Mouse (Mus musculus) stomach, embryonic 15.5 days (tissue): ENCODE results near the gene Rasl10a. TPM values are rescaled to one million over a fixed set of nuclear protein-coding genes. Genes with fewer than 3 reads are reported as not detected.
"Not testable (repeated sequence)": the region's sequence is repeated elsewhere in the genome, so short reads cannot be mapped to it uniquely, and the experiment has no call there.

Experiments
- ATAC-seq: fragments of 200-750 bp; cut with Nextera tagmentation; 2 replicates; pipeline ENCODE4 v1.8.0; 2017; ENCODE audit warnings: low read depth, moderate number of reproducible peaks, moderate TSS enrichment; ENCODE audit not compliant: insufficient read depth, low FRiP score
- H3K27ac ChIP-seq: fragments of 300-500 bp; sonication (generic); 2 replicates; pipeline ENCODE4 v1.5.1; 2015; ENCODE audit warnings: mild to moderate bottlenecking, inconsistent platforms
- H3K27me3 ChIP-seq: fragments of 300-500 bp; sonication (generic); replicated peaks from 2 replicates; pipeline ENCODE4 v1.6.1; 2015; ENCODE audit warnings: inconsistent platforms
- H3K36me3 ChIP-seq: fragments of 300-500 bp; sonication (generic); 2 replicates; pipeline ENCODE4 v1.6.1; 2015; ENCODE audit warnings: inconsistent platforms
- H3K4me1 ChIP-seq: fragments of 300-500 bp; sonication (generic); 2 replicates; pipeline ENCODE4 v1.6.1; 2015; ENCODE audit warnings: inconsistent platforms
- H3K4me2 ChIP-seq: fragments of 300-500 bp; sonication (generic); 2 replicates; pipeline ENCODE4 v1.6.1; 2015; ENCODE audit warnings: mild to moderate bottlenecking, inconsistent platforms
- H3K4me3 ChIP-seq: fragments of 300-500 bp; sonication (generic); replicated peaks from 2 replicates; pipeline ENCODE4 v1.5.1; 2015; ENCODE audit warnings: inconsistent platforms
- H3K9ac ChIP-seq: fragments of 300-500 bp; sonication (generic); 2 replicates; pipeline ENCODE4 v1.6.1; 2015; ENCODE audit warnings: inconsistent platforms
- H3K9me3 ChIP-seq: fragments of 300-500 bp; sonication (generic); 2 replicates; pipeline ENCODE4 v1.6.1; 2016; ENCODE audit warnings: inconsistent platforms
- WGBS: fragments of 180-500 bp; shearing (Covaris S2); methylation state at CpG from one replicate; pipeline ENCODE4 v1.1.7; 2015; 5-methylcytosine and 5-hydroxymethylcytosine counted together
- polyA plus RNA-seq: library from polyadenylated mRNA; unstranded; fragments of >200 nt; fragmentation: Nextera tagmentation; extraction: Ambion mirVana; gene quantifications from 2 replicates; pipeline ENCODE4 v1.2.1, GENCODE M21; 2015

Rasl10a gene
- polyA plus RNA-seq, 1 experiment from 2014 or later: 0.71 TPM

- WGBS: 60% methylated on average over 31 of the region's 31 CpGs
- H3K27ac ChIP-seq: no peak overlapping the region
- H3K36me3 ChIP-seq: peaks cover 7% of the 10 kb centered on the region
- H3K9me3 ChIP-seq: no peaks in the 10 kb centered on the region
- peak overlapping the region; percentile 98 for H3K4me2 ChIP-seq
- H3K4me1 ChIP-seq: peaks cover 49% of the 10 kb centered on the region
- H3K27me3 ChIP-seq: peaks cover 35% of the 10 kb centered on the region
- peak overlapping the region; percentile 87 for H3K4me3 ChIP-seq
- no peak overlapping the region; the same call in 1 of the 2 replicates for H3K9ac ChIP-seq
- ATAC-seq: no peak
Observed at GRCm38 (mm10) chr11:5063561-5064281, 5.8 kb downstream of the Rasl10a start.

DNA sequence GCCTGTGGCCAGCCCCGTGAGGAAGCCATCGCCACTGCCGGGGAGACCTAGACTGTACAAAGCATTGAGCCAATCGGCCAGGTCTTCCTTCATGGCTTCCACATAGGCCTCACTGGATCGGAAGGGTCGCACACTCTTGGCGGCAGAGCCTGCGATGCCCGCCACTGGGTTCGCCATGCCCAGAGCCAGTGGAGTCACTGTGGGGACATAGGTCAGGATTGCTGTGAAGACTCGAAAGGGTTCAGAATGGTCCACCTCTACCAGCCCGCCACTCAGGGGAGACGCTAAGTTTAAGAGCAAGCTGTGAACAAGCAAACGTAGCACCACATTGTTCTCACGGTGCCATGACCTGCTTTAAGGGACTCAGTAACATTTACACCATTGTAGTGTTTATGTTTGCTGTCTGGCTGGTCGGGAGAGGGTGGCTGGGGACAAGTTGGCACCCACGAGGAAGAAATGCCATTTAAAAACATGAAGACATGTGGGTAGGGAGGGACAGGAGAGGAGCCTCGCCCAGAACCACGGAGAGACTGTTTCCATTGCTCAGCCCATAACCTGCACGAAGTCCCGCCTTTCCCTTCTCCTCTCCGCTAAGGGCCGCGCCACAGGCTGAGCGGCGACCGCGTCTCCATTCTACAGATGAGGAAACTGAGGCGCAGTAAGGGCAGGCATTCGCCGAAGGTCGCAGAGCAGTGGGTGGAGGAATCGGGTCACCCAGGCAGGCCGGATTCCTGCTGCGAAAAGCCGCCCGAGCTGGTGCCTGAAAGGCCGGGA lies 6.5 kb downstream of the Rasl10a start:
- H3K4me3 ChIP-seq: peak overlapping the region; percentile 87
- 15% methylated on average over 38 of the region's 38 CpGs for WGBS
- H3K4me2 ChIP-seq: peak overlapping the region; percentile 98
- no peaks in the 10 kb centered on the region for H3K9me3 ChIP-seq
- H3K4me1 ChIP-seq: peaks cover 45% of the 10 kb centered on the region
- H3K9ac ChIP-seq: peak overlapping the region; percentile 77
- no peak for ATAC-seq
- H3K27me3 ChIP-seq: peaks cover 28% of the 10 kb centered on the region
- 0 out of 2 replicates have a peak overlapping the region, but pooled peaks have one; percentile 26 for H3K27ac ChIP-seq
- H3K36me3 ChIP-seq: peaks cover 15% of the 10 kb centered on the region

DNA sequence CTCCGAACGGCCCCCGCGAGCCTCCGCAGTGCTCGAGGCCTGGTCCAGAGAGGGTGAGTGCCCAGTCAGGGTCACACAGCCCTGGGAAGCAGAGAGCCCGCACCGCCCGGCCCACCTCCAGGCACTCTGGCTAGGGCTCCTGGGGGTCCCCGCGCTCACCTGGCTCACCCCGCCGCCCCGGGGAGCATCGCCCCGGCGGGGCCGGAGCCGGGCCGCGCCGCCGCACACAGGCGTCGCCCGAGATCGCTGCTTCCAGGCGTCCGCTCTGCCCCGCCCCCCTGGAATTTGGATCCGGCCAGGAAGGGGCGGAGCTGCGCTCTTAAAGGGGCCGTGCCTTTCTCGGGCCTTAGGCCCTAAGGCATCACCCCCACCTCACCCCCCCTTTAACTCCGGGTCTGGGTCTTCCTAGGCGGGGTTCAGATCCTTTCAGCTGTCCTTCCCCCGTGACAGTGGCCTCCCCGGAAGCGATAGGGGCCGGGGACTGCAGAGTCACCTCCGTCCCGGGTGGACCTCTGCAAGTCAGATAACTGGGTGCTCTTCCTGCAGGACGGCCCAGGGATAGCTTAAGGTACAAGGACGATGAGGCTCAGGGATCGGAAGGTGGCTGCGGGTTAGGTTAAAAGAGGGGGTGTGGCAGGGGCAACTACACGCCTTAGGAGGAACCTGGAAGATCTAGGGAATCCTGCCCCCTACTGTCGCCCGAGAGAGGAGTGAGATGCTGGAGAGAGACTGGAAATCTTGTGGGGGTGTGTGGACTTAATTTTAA lies 7.3 kb downstream of the Rasl10a start, which contains the start of gene Gas2l1:
Gene Gas2l1, minus strand, starts transcription at position 272 of the 766 bp plus-strand sequence.
- Histone ChIP-seq H3K27me3 (peaks cover 20% of the 10 kb centered on the region), H3K9me3 (no peaks in the 10 kb centered on the region), H3K9ac (peak within 1 kb of the TSS; percentile 77), H3K4me1 (peaks cover 42% of the 10 kb centered on the region), H3K4me2 (peak within 1 kb of the TSS; percentile 98), H3K4me3 (peak within 1 kb of the TSS; percentile 87), H3K27ac (peak within 1 kb of the TSS; percentile 63; the same call in 1 of the 2 replicates), H3K36me3 (peaks cover 19% of the 10 kb centered on the region)
- under 1% methylated on average over 50 of the region's 50 CpGs for WGBS
- ATAC-seq: peak; percentile 74

- Histone ChIP-seq H3K9ac (no peak overlapping the region), H3K4me1 (peaks cover 29% of the 10 kb centered on the region)
- ATAC-seq: no peak
Observed at GRCm38 (mm10) chr11:5067063-5067462, 9.1 kb downstream of the Rasl10a start.

DNA sequence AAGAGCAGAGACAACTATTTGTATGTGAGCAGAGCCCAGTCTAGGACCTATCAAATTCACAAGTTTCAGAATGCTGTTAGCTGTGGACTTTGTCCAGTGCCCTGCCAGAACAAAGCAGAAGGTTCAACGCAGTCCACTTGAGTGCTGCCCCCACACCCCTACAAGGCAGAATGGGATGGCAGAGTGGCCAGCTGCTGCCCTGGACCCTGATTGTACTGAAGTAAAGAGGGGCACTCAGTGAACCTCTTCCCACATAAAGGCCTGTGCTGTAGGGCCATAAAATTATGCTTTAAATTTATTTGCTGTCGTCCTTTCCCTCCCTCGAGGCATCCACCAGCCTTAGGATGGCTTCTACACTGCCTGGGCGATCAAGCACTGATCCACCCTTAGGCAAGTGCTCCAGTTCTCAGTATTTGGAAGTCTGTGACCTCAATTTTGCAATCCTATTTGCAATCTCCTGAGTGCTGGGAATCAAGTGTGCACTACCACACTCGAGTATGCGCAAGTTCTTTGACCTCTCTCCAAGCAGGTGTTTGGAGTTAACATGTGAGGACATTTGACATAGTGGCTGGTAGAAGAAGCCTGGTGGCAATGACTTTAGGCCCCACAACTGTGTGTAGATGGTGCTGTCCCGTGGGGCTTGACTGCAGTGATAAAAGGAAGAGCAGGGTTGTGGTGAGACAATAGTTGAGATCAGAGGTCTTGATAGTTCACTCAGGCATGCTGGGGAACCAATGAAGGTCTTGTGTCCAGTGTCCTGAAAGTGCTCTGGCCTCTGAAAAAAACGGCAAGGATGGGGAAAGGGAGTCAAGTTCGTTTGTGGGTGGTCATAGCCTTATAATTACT lies 10.4 kb downstream of the Rasl10a start:
- no peak overlapping the region for H3K9ac ChIP-seq
- no peaks in the 10 kb centered on the region for H3K9me3 ChIP-seq
- no peak for ATAC-seq
- no peak overlapping the region for H3K4me3 ChIP-seq
- no peak overlapping the region for H3K4me2 ChIP-seq
- peaks cover 45% of the 10 kb centered on the region for H3K36me3 ChIP-seq
- H3K4me1 ChIP-seq: peaks cover 17% of the 10 kb centered on the region
- 78% methylated on average over 9 of the region's 9 CpGs for WGBS
- H3K27ac ChIP-seq: no peak overlapping the region
- H3K27me3 ChIP-seq: 0 out of 2 replicates have a peak, but pooled peaks cover 2% of the 10 kb centered on the region

More at GRCm38 (mm10) chr11:5067063-5067462, 9.1 kb downstream of the Rasl10a start:
- Histone ChIP-seq H3K36me3 (peaks cover 34% of the 10 kb centered on the region), H3K27ac (no peak overlapping the region), H3K4me2 (no peak overlapping the region), H3K9me3 (no peaks in the 10 kb centered on the region), H3K27me3 (0 out of 2 replicates have a peak, but pooled peaks cover 7% of the 10 kb centered on the region), H3K4me3 (no peak overlapping the region)

- peaks cover 68% of the 10 kb centered on the region for H3K36me3 ChIP-seq
- no peak for ATAC-seq
Observed at GRCm38 (mm10) chr11:5074882-5075281, 17.0 kb downstream of the Rasl10a start.

GRCm38 (mm10) chr11:5075760-5076159 lies 17.8 kb downstream of the Rasl10a start:
- Histone ChIP-seq H3K27me3 (no peaks in the 10 kb centered on the region), H3K4me3 (no peak overlapping the region), H3K9me3 (no peaks in the 10 kb centered on the region), H3K36me3 (peaks cover 67% of the 10 kb centered on the region), H3K4me1 (no peaks in the 10 kb centered on the region), H3K4me2 (no peak overlapping the region), H3K9ac (no peak overlapping the region), H3K27ac (no peak overlapping the region)
- no peak for ATAC-seq

More at GRCm38 (mm10) chr11:5074882-5075281, 17.0 kb downstream of the Rasl10a start:
- WGBS: 67% methylated on average over 4 of the region's 4 CpGs
- no peaks in the 10 kb centered on the region for H3K9me3 ChIP-seq
- no peak overlapping the region for H3K4me3 ChIP-seq
- H3K27me3 ChIP-seq: no peaks in the 10 kb centered on the region
- no peaks in the 10 kb centered on the region for H3K4me1 ChIP-seq
- H3K9ac ChIP-seq: no peak overlapping the region
- no peak overlapping the region for H3K27ac ChIP-seq
- H3K4me2 ChIP-seq: no peak overlapping the region

DNA sequence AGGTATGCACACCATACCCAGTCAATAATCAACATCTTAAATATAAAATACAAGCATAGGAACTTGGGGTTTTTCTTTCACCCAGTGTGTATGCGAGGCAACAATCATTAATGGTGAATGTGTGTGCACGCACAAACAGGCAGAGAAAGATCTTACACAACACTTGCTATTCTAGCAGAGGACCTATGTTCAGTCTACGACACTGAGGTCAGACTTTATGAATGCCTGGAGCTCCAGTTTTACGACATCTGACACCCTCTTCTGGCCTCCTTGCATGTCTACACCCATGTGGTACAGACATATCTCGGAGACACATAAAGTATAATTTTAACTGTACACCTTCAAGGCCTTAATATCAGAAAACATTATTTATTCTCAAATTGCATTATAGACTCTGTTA lies 18.9 kb downstream of the Rasl10a start:
- not testable (repeated sequence) for ATAC-seq, H3K9ac ChIP-seq, H3K4me2 ChIP-seq, H3K27ac ChIP-seq, H3K4me3 ChIP-seq, H3K27me3 ChIP-seq, H3K9me3 ChIP-seq, H3K4me1 ChIP-seq
- 89% methylated on average over 4 of the region's 5 CpGs for WGBS
- H3K36me3 ChIP-seq: peaks cover 63% of the 10 kb centered on the region

- 0 out of 2 replicates have a peak, but pooled peaks cover under 1% of the 10 kb centered on the region for H3K4me1 ChIP-seq
- H3K27ac ChIP-seq: no peak overlapping the region
- H3K27me3 ChIP-seq: no peaks in the 10 kb centered on the region
- H3K9me3 ChIP-seq: no peaks in the 10 kb centered on the region
- 93% methylated on average over 1 of the region's 1 CpGs for WGBS
- H3K9ac ChIP-seq: no peak overlapping the region
- H3K4me2 ChIP-seq: no peak overlapping the region
- no peak overlapping the region for H3K4me3 ChIP-seq
- H3K36me3 ChIP-seq: peaks cover 57% of the 10 kb centered on the region
- ATAC-seq: no peak
Observed at GRCm38 (mm10) chr11:5089147-5089546, 31.2 kb downstream of the Rasl10a start.

DNA sequence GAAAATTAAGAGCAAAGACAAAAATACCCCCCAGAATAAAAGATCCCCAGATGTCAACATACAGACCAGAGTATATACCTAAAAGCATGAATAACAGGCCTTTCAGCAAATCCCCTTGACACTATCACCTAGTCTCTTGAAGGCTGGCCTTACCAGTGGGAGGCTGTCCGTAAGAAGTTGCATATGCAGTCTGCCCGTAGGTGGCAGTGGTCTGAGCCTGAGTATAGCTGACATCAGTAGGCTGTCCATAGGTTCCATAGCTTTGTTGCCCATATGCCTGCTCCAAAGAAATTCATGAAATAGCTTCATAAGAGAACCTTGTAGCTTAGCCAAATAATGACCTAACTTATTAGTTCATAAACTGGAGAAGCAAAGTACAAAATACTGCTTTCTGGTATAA lies 33.8 kb downstream of the Rasl10a start:
- no peak overlapping the region for H3K9ac ChIP-seq
- H3K4me1 ChIP-seq: 0 out of 2 replicates have a peak, but pooled peaks cover 3% of the 10 kb centered on the region
- H3K27ac ChIP-seq: no peak overlapping the region
- no peaks in the 10 kb centered on the region for H3K9me3 ChIP-seq
- WGBS: 36% methylated on average over 2 of the region's 2 CpGs
- H3K27me3 ChIP-seq: no peaks in the 10 kb centered on the region
- peaks cover 40% of the 10 kb centered on the region for H3K36me3 ChIP-seq
- H3K4me3 ChIP-seq: no peak overlapping the region
- H3K4me2 ChIP-seq: no peak overlapping the region
- ATAC-seq: no peak

DNA sequence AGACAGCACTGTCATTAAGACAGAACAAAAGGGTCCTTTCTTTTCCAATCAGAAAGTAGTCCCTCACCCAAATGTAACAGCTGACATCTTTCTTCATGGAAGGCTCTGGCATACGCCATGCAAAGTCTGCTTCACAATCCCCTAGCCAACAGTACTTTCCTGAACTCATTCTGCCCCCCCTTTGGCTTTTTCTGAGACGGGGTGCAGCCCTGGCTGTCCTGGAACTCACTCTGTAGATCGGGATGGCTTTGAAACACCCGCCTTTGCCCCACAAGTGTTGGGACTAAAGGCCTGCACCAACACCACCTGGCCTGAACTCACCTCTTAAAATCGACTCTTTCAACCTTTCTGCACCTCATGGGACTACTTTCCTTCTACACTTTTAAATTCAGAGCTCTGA lies 37.9 kb downstream of the Rasl10a start:
- no peak overlapping the region for H3K9ac ChIP-seq
- no peak overlapping the region for H3K4me3 ChIP-seq
- no peaks in the 10 kb centered on the region for H3K9me3 ChIP-seq
- H3K4me1 ChIP-seq: peaks cover 16% of the 10 kb centered on the region; the same call in 1 of the 2 replicates
- no peak for ATAC-seq
- H3K27ac ChIP-seq: no peak overlapping the region
- peak overlapping the region; percentile 78 for H3K4me2 ChIP-seq
- peaks cover 14% of the 10 kb centered on the region; the same call in 1 of the 2 replicates for H3K36me3 ChIP-seq
- no peaks in the 10 kb centered on the region for H3K27me3 ChIP-seq
- WGBS: 71% methylated on average over 5 of the region's 5 CpGs
